Mouse (Mus musculus) ES-Bruce4 (cell line): Measurements from ENCODE around the gene Slc4a8.

Source experiments
- CTCF ChIP-seq: IDR thresholded peaks from one replicate; pipeline ENCODE4 v1.8.1; 2011; ENCODE audit warnings: low read depth, low read length
- EP300 ChIP-seq: IDR thresholded peaks from 2 replicates; pipeline ENCODE4 v1.6.1; 2011; ENCODE audit warnings: low read depth, low read length; ENCODE audit not compliant: insufficient read depth
- POLR2A ChIP-seq: IDR thresholded peaks from one replicate; pipeline ENCODE4 v1.8.1; 2011; ENCODE audit warnings: low read length; ENCODE audit not compliant: insufficient read depth

- TF ChIP-seq CTCF (no peak), POLR2A (no peak), EP300 (no peak)
Measured at GRCm38 (mm10) chr15:100721445-100721844, 40.1 kb upstream of the Slc4a8 start.
